ENCODE assay signal across 9 mouse cellular contexts in the genomic region with DNA sequence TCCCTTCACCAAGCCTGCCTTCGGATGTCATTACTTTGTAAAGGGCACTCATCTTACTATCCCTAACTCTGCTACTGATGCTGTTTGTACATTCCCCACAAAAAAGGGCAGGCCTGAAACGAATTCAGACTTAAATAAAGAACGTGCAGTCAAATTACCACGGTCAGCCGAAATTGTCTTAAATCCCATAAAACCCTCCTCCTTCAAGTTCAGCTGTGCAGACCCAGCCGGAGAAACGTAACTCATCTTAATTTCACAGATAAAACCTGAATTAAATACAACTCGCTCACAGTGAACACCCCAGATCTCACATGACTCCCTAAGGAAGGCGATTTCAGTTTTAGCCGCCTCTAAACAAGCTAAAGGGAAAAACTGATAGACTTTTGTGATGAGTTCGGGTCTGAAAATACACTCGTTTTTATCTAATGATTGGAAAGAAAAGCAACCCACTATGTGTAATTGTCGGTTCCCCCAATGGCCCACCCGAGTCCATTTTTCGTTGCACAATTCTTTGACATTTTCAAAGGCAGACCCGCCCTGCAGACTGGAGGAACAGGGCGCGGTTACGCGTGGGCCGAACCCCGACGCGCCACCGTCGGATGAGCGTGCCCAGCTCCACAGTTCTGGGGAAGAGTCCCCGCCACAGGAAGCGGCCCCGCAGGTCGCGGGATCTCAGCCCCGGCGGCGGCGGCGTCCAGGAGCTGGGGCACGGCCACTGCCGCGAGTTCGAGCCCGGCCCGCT. TPM values are rescaled to one million over a fixed set of nuclear protein-coding genes. Genes with fewer than 3 reads are reported as not detected.
DNase-seq lines count a peak whose midpoint lies in the region; ATAC-seq and TF ChIP-seq lines count a peak whose summit lies in the region.
"Had no signal": no experiment of that assay in that cellular context is flagged by ENCODE, and none has a peak within 500 bp of the region (broad histone marks: within the 10 kb centered on the region; RNA-seq: fewer than 3 reads in every experiment).

No protein-coding gene starts in this region.

- WGBS in heart, embryonic 10.5 days = 1% methylated on average over 43 of the region's 43 CpGs
- WGBS in forebrain, embryonic 12.5 days = 2% methylated on average over 43 of the region's 43 CpGs
- WGBS in liver, embryonic 12.5 days (ENCODE audit: insufficient replicate concordance) = 1% methylated on average over 43 of the region's 43 CpGs
- WGBS in olfactory bulb, adult 2 months = under 1% methylated on average over 43 of the region's 43 CpGs

- in situ Hi-C loops in CH12.LX (cut with MboI; ENCODE audit: low pct_ligation_motif_present, low pct_unique_long_range_greater_than_20kb, low sequenced_read_pairs) = no loop called here

- H3K27ac ChIP-seq in heart, embryonic 10.5 days = peak overlapping the region; percentile 94
- H3K27ac ChIP-seq in CH12.LX (ENCODE audit: insufficient read depth, low read depth) = peak overlapping the region; percentile 94
- peak overlapping the region; percentile 86 for H3K27ac ChIP-seq in forebrain, embryonic 12.5 days
- peak overlapping the region; percentile 99 for H3K27ac ChIP-seq in liver, embryonic 12.5 days
- H3K27ac ChIP-seq in olfactory bulb, adult 2 months (ENCODE audit: insufficient read depth, low read depth, low read length) = peak overlapping the region; percentile 76

- H3K9me3 ChIP-seq in heart, embryonic 10.5 days = no peaks in the 10 kb centered on the region
- no peaks in the 10 kb centered on the region for H3K9me3 ChIP-seq in CH12.LX (replicated peaks; ENCODE audit: low read length)
- 0 out of 2 replicates have a peak, but pooled peaks cover 4% of the 10 kb centered on the region for H3K9me3 ChIP-seq in forebrain, embryonic 12.5 days
- no peaks in the 10 kb centered on the region for H3K9me3 ChIP-seq in liver, embryonic 12.5 days (replicated peaks)

- peak overlapping the region; percentile 94 for H3K4me3 ChIP-seq in heart, embryonic 10.5 days
- H3K4me3 ChIP-seq in CH12.LX (replicated peaks in 1 of 3; ENCODE audit: low read depth in 2 of 3, low read length in 2 of 3, poor library complexity in 1 of 3) = peak overlapping the region; percentile 75 to 100 (median 93)
- peak overlapping the region; percentile 88 for H3K4me3 ChIP-seq in forebrain, embryonic 12.5 days (replicated peaks)
- peak overlapping the region; percentile 76 for H3K4me3 ChIP-seq in liver, embryonic 12.5 days
- H3K4me3 ChIP-seq in olfactory bulb, adult 2 months (ENCODE audit: insufficient read depth, low read depth, low read length) = peak overlapping the region; percentile 80

- peaks cover 27% of the 10 kb centered on the region for H3K36me3 ChIP-seq in heart, embryonic 10.5 days
- peaks cover 4 to 13% of the 10 kb centered on the region in 2 experiments for H3K36me3 ChIP-seq in CH12.LX (replicated peaks in 1 of 2; ENCODE audit: control insufficient read depth in 1 of 2, insufficient read depth in 1 of 2, low read length in 1 of 2)
- H3K36me3 ChIP-seq in forebrain, embryonic 12.5 days (replicated peaks) = peaks cover 20% of the 10 kb centered on the region
- H3K36me3 ChIP-seq in liver, embryonic 12.5 days = peaks cover 38% of the 10 kb centered on the region

- peaks cover 16% of the 10 kb centered on the region for H3K4me1 ChIP-seq in heart, embryonic 10.5 days
- H3K4me1 ChIP-seq in CH12.LX (ENCODE audit: control insufficient read depth in 1 of 2, insufficient read depth in 2 of 2) = peaks cover 7 to 38% of the 10 kb centered on the region in 2 experiments
- peaks cover 16% of the 10 kb centered on the region for H3K4me1 ChIP-seq in forebrain, embryonic 12.5 days
- H3K4me1 ChIP-seq in liver, embryonic 12.5 days = peaks cover 52% of the 10 kb centered on the region
- H3K4me1 ChIP-seq in olfactory bulb, adult 2 months (ENCODE audit: control insufficient read depth, insufficient read depth, low read length) = peaks cover 10% of the 10 kb centered on the region

- ATAC-seq in forebrain, embryonic 12.5 days (ENCODE audit: low FRiP score) = peak; percentile 69
- peak; percentile 81 for ATAC-seq in liver, embryonic 12.5 days

- no peak for TF ChIP-seq EP300 in CH12.LX (IDR thresholded peaks at IDR 0.05; ENCODE audit: low read length)

- TF ChIP-seq RAD21 in CH12.LX (IDR thresholded peaks at IDR 0.05; ENCODE audit: low read depth, low read length) = no peak

- TF ChIP-seq POLR2A in CH12.LX (IDR thresholded peaks at IDR 0.05; ENCODE audit: low read depth, low read length) = no peak
- no peak for TF ChIP-seq POLR2A in olfactory bulb, adult 2 months (IDR thresholded peaks at IDR 0.05; ENCODE audit: insufficient read depth, low read depth, low read length)

- H3K27me3 ChIP-seq in heart, embryonic 10.5 days (ENCODE audit: insufficient read depth, poor library complexity, severe bottlenecking) = no peaks in the 10 kb centered on the region
- no peaks in the 10 kb centered on the region for H3K27me3 ChIP-seq in CH12.LX (replicated peaks)
- no peaks in the 10 kb centered on the region for H3K27me3 ChIP-seq in forebrain, embryonic 12.5 days
- no peaks in the 10 kb centered on the region for H3K27me3 ChIP-seq in liver, embryonic 12.5 days (replicated peaks)

- TF ChIP-seq CTCF in CH12.LX (conservative IDR thresholded peaks at IDR 0.05 in 1 of 2, IDR thresholded peaks at IDR 0.05 in 1 of 2; ENCODE audit: low read depth in 2 of 2, low read length in 2 of 2) = no peak
- no peak for TF ChIP-seq CTCF in olfactory bulb, adult 2 months (IDR thresholded peaks at IDR 0.05; ENCODE audit: insufficient read depth, low read depth, low read length)

- H3K4me2 ChIP-seq in CH12.LX (ENCODE audit: insufficient read depth, low read depth, poor library complexity, severe bottlenecking) = peak overlapping the region; percentile 96
- H3K4me2 ChIP-seq in forebrain, embryonic 12.5 days = peak overlapping the region; percentile 67
- H3K4me2 ChIP-seq in liver, embryonic 12.5 days = peak overlapping the region; percentile 71

- H3K9ac ChIP-seq in CH12.LX (ENCODE audit: insufficient read depth, low read depth) = peak overlapping the region; percentile 98
- H3K9ac ChIP-seq in forebrain, embryonic 12.5 days = peak overlapping the region; percentile 95
- H3K9ac ChIP-seq in liver, embryonic 12.5 days = peak overlapping the region; percentile 86

- no peak for DNase-seq in heart, embryonic 10.5 days (ENCODE audit: low spot score)
- no peak for DNase-seq in heart, adult 11 months
- DNase-seq in CH12.LX (ENCODE audit: extremely low read depth) = no peak
- no peak for DNase-seq in spleen, adult 18-20 months
- no peak for DNase-seq in kidney, adult 9 months

- peaks cover 14% of the 10 kb centered on the region for H3K79me2 ChIP-seq in CH12.LX (replicated peaks; ENCODE audit: control insufficient read depth, extremely low read depth, insufficient read depth, poor library complexity, severe bottlenecking)

- dilution Hi-C loops in CH12.LX (cut with MboI; ENCODE audit: extremely low pct_ligation_motif_present, extremely low pct_unique_long_range_greater_than_20kb, low sequenced_read_pairs) = no loop called here

TF ChIP-seq in CH12.LX, 34 proteins besides CTCF, POLR2A, EP300 and RAD21:
- TF ChIP-seq JUN (IDR thresholded peaks at IDR 0.05; ENCODE audit: insufficient read depth, low read depth, low read length) (no peak), CHD1 (IDR thresholded peaks at IDR 0.05; ENCODE audit: low read depth, low read length) (peak; percentile 1; the same call in 1 of the 2 replicates)

RNA-seq across cellular contexts. Expression of gene Tmem50a, which starts 0.5 kb away (rescaled TPM):
- 129 and 131 TPM in 2 replicates for polyA plus RNA-seq in heart, embryonic 10.5 days (2016; fragmentation: Nextera tagmentation; extraction: Ambion mirVana)
- total RNA-seq in CH12.LX (2012; rRNA removed) = 84.8 and 95.8 TPM in 2 replicates
- total RNA-seq in CH12.LX (2014; rRNA removed) = 131 and 132 TPM in 2 replicates
- 114 and 133 TPM in 2 replicates for polyA plus RNA-seq in CH12.LX (2012; ENCODE audit: insufficient read length, low read depth)
- polyA plus RNA-seq in forebrain, embryonic 12.5 days (2016; fragmentation: Nextera tagmentation; extraction: Ambion mirVana) = 138 and 139 TPM in 2 replicates
- 94.2 and 94.9 TPM in 2 replicates for polyA plus RNA-seq in liver, embryonic 12.5 days (2016; fragmentation: Nextera tagmentation; extraction: Ambion mirVana)
- not detected in 2 replicates for polyA plus RNA-seq in olfactory bulb, adult 2 months (2012; ENCODE audit: insufficient read depth, insufficient read length, low replicate concordance, missing spikeins)

RNA-seq across cellular contexts. Expression of gene Rsrp1, which starts 9.1 kb away (rescaled TPM):
- polyA plus RNA-seq in heart, embryonic 10.5 days (2016; fragmentation: Nextera tagmentation; extraction: Ambion mirVana) = 329 and 376 TPM in 2 replicates
- total RNA-seq in CH12.LX (2012; rRNA removed) (61.3 and 71.9 TPM in 2 replicates), CH12.LX (2014; rRNA removed) (51.2 and 62.7 TPM in 2 replicates)
- polyA plus RNA-seq in CH12.LX (2012; ENCODE audit: insufficient read length, low read depth) = 69.4 and 86.8 TPM in 2 replicates
- polyA plus RNA-seq in forebrain, embryonic 12.5 days (2016; fragmentation: Nextera tagmentation; extraction: Ambion mirVana) = 478 and 490 TPM in 2 replicates
- 310 and 322 TPM in 2 replicates for polyA plus RNA-seq in liver, embryonic 12.5 days (2016; fragmentation: Nextera tagmentation; extraction: Ambion mirVana)
- 408 and 522 TPM in 2 replicates for polyA plus RNA-seq in olfactory bulb, adult 2 months (2012; ENCODE audit: insufficient read depth, insufficient read length, low replicate concordance, missing spikeins)

RNA-seq across cellular contexts. Expression of gene Syf2, which starts 16.4 kb away (rescaled TPM):
- 52.3 and 63.0 TPM in 2 replicates for polyA plus RNA-seq in heart, embryonic 10.5 days (2016; fragmentation: Nextera tagmentation; extraction: Ambion mirVana)
- total RNA-seq in CH12.LX (2012; rRNA removed) = 59.2 and 63.5 TPM in 2 replicates
- 77.1 and 93.8 TPM in 2 replicates for total RNA-seq in CH12.LX (2014; rRNA removed)
- polyA plus RNA-seq in CH12.LX (2012; ENCODE audit: insufficient read length, low read depth) = 76.1 and 89.0 TPM in 2 replicates
- polyA plus RNA-seq in forebrain, embryonic 12.5 days (2016; fragmentation: Nextera tagmentation; extraction: Ambion mirVana) = 77.9 and 83.6 TPM in 2 replicates
- polyA plus RNA-seq in liver, embryonic 12.5 days (2016; fragmentation: Nextera tagmentation; extraction: Ambion mirVana) = 70.8 and 72.8 TPM in 2 replicates
- polyA plus RNA-seq in olfactory bulb, adult 2 months (2012; ENCODE audit: insufficient read depth, insufficient read length, low replicate concordance, missing spikeins) = 295 TPM in 1 of 2 replicates, not detected in the other

RNA-seq across cellular contexts. Expression of gene Rhd, which starts 50.0 kb away (rescaled TPM):
- polyA plus RNA-seq in heart, embryonic 10.5 days (2016; fragmentation: Nextera tagmentation; extraction: Ambion mirVana) = 24.2 and 38.7 TPM in 2 replicates
- total RNA-seq in CH12.LX (2012; rRNA removed) = 0.92 and 1.1 TPM in 2 replicates
- total RNA-seq in CH12.LX (2014; rRNA removed) = 0.82 and 1.3 TPM in 2 replicates
- polyA plus RNA-seq in CH12.LX (2012; ENCODE audit: insufficient read length, low read depth) = 0.79 and 1.1 TPM in 2 replicates
- polyA plus RNA-seq in forebrain, embryonic 12.5 days (2016; fragmentation: Nextera tagmentation; extraction: Ambion mirVana) = 6.0 and 7.5 TPM in 2 replicates
- polyA plus RNA-seq in liver, embryonic 12.5 days (2016; fragmentation: Nextera tagmentation; extraction: Ambion mirVana) = 477 and 480 TPM in 2 replicates
- polyA plus RNA-seq in olfactory bulb, adult 2 months (2012; ENCODE audit: insufficient read depth, insufficient read length, low replicate concordance, missing spikeins) = not detected in 2 replicates
- total RNA-seq: layer of hippocampus, postnatal 36 days had no signal
